Mouse (Mus musculus): Measurements from ENCODE around the gene Apod.
"Not testable (repeated sequence)": the region's sequence is repeated elsewhere in the genome, so short reads cannot be mapped to it uniquely, and the experiment has no call there.

DNA sequence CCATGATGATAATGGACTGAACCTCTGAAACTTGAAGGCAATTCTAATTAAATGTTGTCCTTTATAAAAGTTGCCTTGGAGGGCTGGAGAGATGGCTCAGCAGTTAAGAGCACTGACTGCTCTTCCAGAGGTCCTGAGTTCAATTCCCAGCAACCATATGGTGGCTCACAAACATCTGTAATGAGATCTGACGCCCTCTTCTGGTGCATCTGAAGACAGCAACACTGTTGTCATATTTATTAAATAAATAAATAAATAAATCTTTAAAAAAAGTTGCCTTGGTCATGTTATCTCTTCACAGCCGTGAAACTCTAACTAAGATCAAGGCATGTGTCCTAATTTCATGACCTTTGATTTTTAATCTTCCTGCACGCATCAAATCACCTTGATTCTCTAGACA is 5.1 kb upstream of the Apod start:
- not testable (repeated sequence) for TF ChIP-seq EP300 (optimal IDR thresholded peaks at IDR 0.05)
- peak; percentile 32 for TF ChIP-seq CTCF (IDR thresholded peaks at IDR 0.05; ENCODE audit: low read depth)

Data from stomach, postnatal 0 days (tissue).